Mouse (Mus musculus) myocyte (in vitro differentiated cells): ENCODE results near the gene Serpinb6a. TPM values are rescaled to one million over a fixed set of nuclear protein-coding genes. Genes with fewer than 3 reads are reported as not detected.

Source experiments
- H3K27me3 ChIP-seq: one replicate; pipeline ENCODE4 v1.6.1; 2011; ENCODE audit not compliant: control insufficient read depth, insufficient read depth, insufficient read length
- H3K36me3 ChIP-seq: one replicate; pipeline ENCODE4 v1.6.1; 2011; ENCODE audit not compliant: control insufficient read depth, insufficient read depth
- H3K4me2 ChIP-seq: one replicate; pipeline ENCODE4 v1.6.1; 2011; ENCODE audit warnings: low read depth, control low read depth
- H3K4me3 ChIP-seq: one replicate; pipeline ENCODE4 v1.5.1; 2011; ENCODE audit warnings: mild to moderate bottlenecking, control low read depth, moderate library complexity
- H3K79me2 ChIP-seq: one replicate; pipeline ENCODE4 v1.6.1; 2011; ENCODE audit not compliant: control insufficient read depth, insufficient read depth
- H3ac ChIP-seq: one replicate; pipeline ENCODE4 v1.6.1; 2011; ENCODE audit not compliant: control insufficient read depth, insufficient read length
- CEBPB ChIP-seq: IDR thresholded peaks from 2 replicates; pipeline ENCODE4 v1.6.1; 2011; ENCODE audit warnings: mild to moderate bottlenecking, moderate library complexity; ENCODE audit not compliant: poor library complexity, insufficient read depth, severe bottlenecking
- E2F4 ChIP-seq: IDR thresholded peaks from one replicate; pipeline ENCODE4 v1.6.1; 2011; ENCODE audit warnings: mild to moderate bottlenecking, control low read depth, moderate library complexity; ENCODE audit not compliant: insufficient read depth
- MAX ChIP-seq: IDR thresholded peaks from one replicate; pipeline ENCODE4 v1.6.1; 2011; ENCODE audit warnings: low read depth, mild to moderate bottlenecking, control low read depth
- MYOD1 ChIP-seq, 3 experiments: IDR thresholded peaks; one replicate each; pipeline ENCODE4 v1.6.1; 2011; ENCODE audit warnings: control low read depth in 2 of 3, low read depth in 2 of 3, mild to moderate bottlenecking in 2 of 3, moderate library complexity in 1 of 3; ENCODE audit not compliant: insufficient read length in 2 of 3, control insufficient read depth in 1 of 3
- MYOG ChIP-seq, 3 experiments: IDR thresholded peaks; one replicate each; pipeline ENCODE4 v1.6.1; 2011; ENCODE audit warnings: control low read depth in 2 of 3, low read depth in 2 of 3, mild to moderate bottlenecking in 2 of 3; ENCODE audit not compliant: insufficient read length in 2 of 3, control insufficient read depth in 1 of 3, insufficient read depth in 1 of 3
- POLR2A ChIP-seq: IDR thresholded peaks from one replicate; pipeline ENCODE4 v1.6.1; 2011; ENCODE audit warnings: low read depth, mild to moderate bottlenecking, control low read depth, moderate library complexity; ENCODE audit not compliant: insufficient read length
- POLR2AphosphoS2 ChIP-seq: IDR thresholded peaks from one replicate; pipeline ENCODE4 v1.6.1; 2011; ENCODE audit warnings: low read depth, control low read depth; ENCODE audit not compliant: insufficient read length
- REST ChIP-seq: IDR thresholded peaks from one replicate; pipeline ENCODE4 v1.6.1; 2011; ENCODE audit warnings: mild to moderate bottlenecking, control low read depth, moderate library complexity; ENCODE audit not compliant: insufficient read depth, insufficient read length
- SRF ChIP-seq: IDR thresholded peaks from one replicate; pipeline ENCODE4 v1.6.1; 2011; ENCODE audit warnings: low read depth; ENCODE audit not compliant: control insufficient read depth, insufficient read length
- TCF12 ChIP-seq: IDR thresholded peaks from one replicate; pipeline ENCODE4 v1.6.1; 2011; ENCODE audit warnings: mild to moderate bottlenecking, control low read depth; ENCODE audit not compliant: poor library complexity, insufficient read depth, severe bottlenecking
- TCF3 ChIP-seq: IDR thresholded peaks from one replicate; pipeline ENCODE4 v1.6.1; 2011; ENCODE audit warnings: low read depth, control low read depth; ENCODE audit not compliant: insufficient read length
- USF1 ChIP-seq: IDR thresholded peaks from one replicate; pipeline ENCODE4 v1.6.1; 2011; ENCODE audit warnings: low read depth, mild to moderate bottlenecking, control low read depth, moderate library complexity
- polyA plus RNA-seq: library from polyadenylated mRNA; unstranded; fragments of >200 nt; fragmentation: generic; extraction: Trizol; gene quantifications from one replicate; pipeline ENCODE4 v1.2.1, GENCODE M21; 2012; ENCODE audit warnings: missing spikeins

Serpinb6a gene
- 291 TPM for polyA plus RNA-seq

DNA sequence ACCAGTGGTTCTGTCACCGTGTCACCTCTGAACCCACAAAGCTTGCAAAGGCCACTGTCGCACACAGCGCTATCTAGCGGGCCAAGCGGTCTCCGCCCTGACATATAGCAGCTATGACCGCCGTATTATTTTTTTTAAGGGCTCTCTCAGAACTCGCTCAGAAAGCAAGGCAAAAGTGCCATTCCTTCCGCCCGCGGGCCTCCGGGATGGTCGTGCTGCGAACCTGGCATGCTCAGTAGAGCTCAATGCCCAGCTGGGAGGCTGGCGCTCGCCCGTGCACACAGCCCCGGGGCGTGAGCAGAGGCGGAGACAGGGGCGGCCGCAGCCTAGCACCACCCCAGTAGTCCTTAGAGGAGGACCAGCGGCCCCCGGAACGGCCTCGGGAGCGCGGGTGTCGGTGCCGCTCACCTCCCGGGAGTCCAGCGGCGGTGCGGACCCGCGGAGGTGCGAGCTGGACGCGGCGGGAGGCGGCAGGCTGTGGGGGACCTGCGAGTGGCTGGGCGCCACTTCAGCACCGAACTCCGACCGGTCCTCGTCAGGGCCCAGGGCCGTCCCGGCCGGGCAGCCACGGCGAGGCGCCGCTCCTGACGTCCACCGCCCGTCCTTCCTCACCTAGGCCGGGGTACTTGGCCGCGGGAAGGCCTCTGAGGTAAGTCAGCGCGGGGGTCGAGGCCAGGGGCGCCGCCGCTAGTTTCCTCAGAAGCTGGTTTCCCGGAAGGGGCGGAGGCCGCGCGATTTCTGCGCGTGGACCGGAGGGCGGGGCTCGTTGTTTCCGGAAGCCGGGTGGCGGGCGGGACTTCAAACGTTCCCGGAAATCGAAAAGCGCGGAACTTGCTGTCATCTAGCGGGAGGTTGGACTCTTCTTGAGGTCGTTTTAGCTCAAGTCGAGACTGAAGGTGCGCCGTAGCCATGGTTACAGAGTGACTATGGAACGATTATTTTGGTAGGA lies at the start of gene Serpinb6a, which contains the start of gene Ripk1:
Serpinb6a (minus strand) TSS at position 737 of the 949 bp plus-strand sequence.
Ripk1 (plus strand) TSS at position 306 of the 949 bp plus-strand sequence.
- Histone ChIP-seq H3K4me2 (peak within 1 kb of the TSS; percentile 98), H3ac (peak within 1 kb of the TSS; percentile 80), H3K79me2 (peaks cover 47% of the 10 kb centered on the region), H3K36me3 (no peaks in the 10 kb centered on the region), H3K27me3 (no peaks in the 10 kb centered on the region), H3K4me3 (peak within 1 kb of the TSS; percentile 63)
- TF ChIP-seq SRF, result no peak
- TF ChIP-seq POLR2AphosphoS2, result peak; percentile 80
- TF ChIP-seq MYOD1 (IDR thresholded peaks at IDR 0.05; ENCODE audit: control insufficient read depth in 1 of 3, insufficient read length in 2 of 3, low read depth in 2 of 3), result no peak
- peak; percentile 78 for TF ChIP-seq POLR2A
- peak; percentile 82 for TF ChIP-seq E2F4

- Histone ChIP-seq H3K36me3 (no peaks in the 10 kb centered on the region), H3K4me2 (no peak overlapping the region), H3K27me3 (no peaks in the 10 kb centered on the region), H3ac (no peak overlapping the region), H3K4me3 (no peak overlapping the region), H3K79me2 (no peaks in the 10 kb centered on the region)
- TF ChIP-seq POLR2AphosphoS2 (no peak), CEBPB (no peak), TCF3 (no peak), POLR2A (no peak), SRF (no peak), MYOG (IDR thresholded peaks at IDR 0.05; ENCODE audit: control insufficient read depth in 1 of 3, insufficient read depth in 1 of 3, insufficient read length in 2 of 3, low read depth in 2 of 3) (no peak), MYOD1 (IDR thresholded peaks at IDR 0.05; ENCODE audit: control insufficient read depth in 1 of 3, insufficient read length in 2 of 3, low read depth in 2 of 3) (no peak), USF1 (no peak), REST (no peak), E2F4 (no peak), TCF12 (no peak), MAX (no peak)
These were observed 49.1 kb upstream of the Serpinb6a start for GRCm38 (mm10) chr13:34051692-34052091.

GRCm38 (mm10) chr13:34050479-34050878 lies 47.9 kb upstream of the Serpinb6a start:
- no peaks in the 10 kb centered on the region for H3K36me3 ChIP-seq

DNA sequence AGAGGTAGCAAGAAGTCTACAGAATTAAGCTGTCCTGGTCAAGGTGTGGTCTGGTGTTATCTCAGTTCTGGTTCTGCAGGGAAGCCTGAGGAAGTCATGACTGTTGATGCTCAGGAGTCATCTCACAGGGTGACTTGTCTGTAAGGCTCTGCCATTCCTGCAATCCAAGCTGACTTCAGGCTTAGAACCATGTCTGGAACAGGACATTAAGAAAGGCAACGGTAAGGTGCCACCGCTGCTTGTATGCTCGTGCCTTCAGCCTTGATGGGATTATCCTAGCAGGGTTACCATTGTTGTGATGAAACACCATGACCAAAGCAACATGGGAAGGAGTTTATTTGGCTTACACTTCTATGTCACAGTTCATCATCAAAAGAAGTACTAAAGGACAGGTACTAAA lies 44.9 kb upstream of the Serpinb6a start:
- TF ChIP-seq CEBPB (no peak), POLR2A (no peak), REST (no peak), USF1 (no peak)
- Histone ChIP-seq H3K4me3 (no peak overlapping the region), H3ac (no peak overlapping the region), H3K27me3 (no peaks in the 10 kb centered on the region), H3K36me3 (no peaks in the 10 kb centered on the region), H3K4me2 (no peak overlapping the region), H3K79me2 (no peaks in the 10 kb centered on the region)

More at GRCm38 (mm10) chr13:34050479-34050878, 47.9 kb upstream of the Serpinb6a start:
- no peaks in the 10 kb centered on the region for H3K27me3 ChIP-seq
- no peaks in the 10 kb centered on the region for H3K79me2 ChIP-seq
- TF ChIP-seq TCF12 (no peak), MAX (no peak), POLR2AphosphoS2 (no peak), MYOD1 (IDR thresholded peaks at IDR 0.05; ENCODE audit: control insufficient read depth in 1 of 3, insufficient read length in 2 of 3, low read depth in 2 of 3) (no peak), SRF (no peak), REST (no peak), E2F4 (no peak), CEBPB (no peak), USF1 (no peak), TCF3 (no peak), POLR2A (no peak), MYOG (IDR thresholded peaks at IDR 0.05; ENCODE audit: control insufficient read depth in 1 of 3, insufficient read depth in 1 of 3, insufficient read length in 2 of 3, low read depth in 2 of 3) (no peak)
- no peak overlapping the region for H3K4me3 ChIP-seq
- no peak overlapping the region for H3K4me2 ChIP-seq
- H3ac ChIP-seq, result no peak overlapping the region

- H3ac ChIP-seq, result no peak overlapping the region
- no peaks in the 10 kb centered on the region for H3K36me3 ChIP-seq
- no peaks in the 10 kb centered on the region for H3K79me2 ChIP-seq
- TF ChIP-seq MYOG (IDR thresholded peaks at IDR 0.05; ENCODE audit: control insufficient read depth in 1 of 3, insufficient read depth in 1 of 3, insufficient read length in 2 of 3, low read depth in 2 of 3), result no peak
- peak; percentile 92 for TF ChIP-seq CEBPB
- no peaks in the 10 kb centered on the region for H3K27me3 ChIP-seq
- no peak overlapping the region for H3K4me3 ChIP-seq
- no peak overlapping the region for H3K4me2 ChIP-seq
These were observed 43.9 kb upstream of the Serpinb6a start for GRCm38 (mm10) chr13:34046421-34047012.
